Mouse (Mus musculus): Measurements from ENCODE around the gene Ttll8. TPM values are rescaled to one million over a fixed set of nuclear protein-coding genes. Genes with fewer than 3 reads are reported as not detected.

Gene Ttll8
- polyA plus RNA-seq, 1 experiment from 2014 or later, result not detected

GRCm38 (mm10) chr15:88982534-88983079, 28.4 kb upstream of the Ttll8 start, which contains the start of gene Mov10l1:
Gene Mov10l1, plus strand, starts transcription at chr15:88982909.
- no peak for ATAC-seq (replicated peaks; ENCODE audit: low FRiP score, low read depth)
- no peak within 1 kb of the TSS for H3K9ac ChIP-seq (ENCODE audit: low read depth, low read length)
- no peaks in the 10 kb centered on the region for H3K36me3 ChIP-seq (ENCODE audit: insufficient read depth, low read length)
- H3K27ac ChIP-seq, result no peak within 1 kb of the TSS
- DNase-seq (ENCODE audit: low spot score), result no peak
- no peak within 1 kb of the TSS for H3K4me2 ChIP-seq (ENCODE audit: low read length)
- no peaks in the 10 kb centered on the region for H3K27me3 ChIP-seq (ENCODE audit: insufficient read depth, low read length)
- H3K4me1 ChIP-seq (replicated peaks; ENCODE audit: insufficient read depth, low read length), result no peaks in the 10 kb centered on the region
- TF ChIP-seq CTCF (IDR thresholded peaks at IDR 0.05; ENCODE audit: low read depth), result no peak
- 94% methylated on average over 29 of the region's 31 CpGs for WGBS
- no peaks in the 10 kb centered on the region for H3K9me3 ChIP-seq (replicated peaks; ENCODE audit: low read length)
- H3K4me3 ChIP-seq (replicated peaks; ENCODE audit: low read depth, low read length), result no peak within 1 kb of the TSS

DNA sequence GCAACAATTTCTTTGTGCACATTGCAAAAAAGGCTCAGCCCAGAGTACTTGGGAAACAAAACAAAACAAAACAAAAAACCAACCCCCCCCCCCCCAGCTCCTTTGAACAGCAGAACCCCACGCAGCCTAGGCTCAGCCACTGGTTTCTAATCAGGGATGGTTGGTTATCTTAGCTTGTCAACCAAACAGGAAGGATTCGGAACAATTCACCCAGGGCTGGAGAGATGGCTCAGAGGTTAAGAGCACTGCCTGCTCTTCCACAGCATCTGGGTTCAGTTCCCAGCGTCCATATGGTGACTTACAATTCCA, 24.9 kb upstream of the Ttll8 start:
- 68% methylated on average over 3 of the region's 3 CpGs for WGBS
- no peak for DNase-seq (ENCODE audit: low spot score)
- no peaks in the 10 kb centered on the region for H3K36me3 ChIP-seq (ENCODE audit: insufficient read depth, low read length)

GRCm38 (mm10) chr15:88978281-88979137, 24.3 kb upstream of the Ttll8 start, which contains the start of gene Mlc1:
Gene Mlc1, minus strand, starts transcription at chr15:88979007.
- no peak for TF ChIP-seq CTCF (IDR thresholded peaks at IDR 0.05; ENCODE audit: low read depth)
- ATAC-seq (replicated peaks; ENCODE audit: low FRiP score, low read depth) (no peak), DNase-seq (ENCODE audit: low spot score) (no peak)

More for the DNA sequence above, 24.9 kb upstream of the Ttll8 start:
- no peak for ATAC-seq (replicated peaks; ENCODE audit: low FRiP score, low read depth)
- H3K4me2 ChIP-seq (ENCODE audit: low read length), result no peak overlapping the region
- no peak for TF ChIP-seq CTCF (IDR thresholded peaks at IDR 0.05; ENCODE audit: low read depth)
- no peak overlapping the region for H3K9ac ChIP-seq (ENCODE audit: low read depth, low read length)
- H3K27ac ChIP-seq, result no peak overlapping the region
- no peaks in the 10 kb centered on the region for H3K4me1 ChIP-seq (replicated peaks; ENCODE audit: insufficient read depth, low read length)
- H3K4me3 ChIP-seq (replicated peaks; ENCODE audit: low read depth, low read length), result no peak overlapping the region
- no peaks in the 10 kb centered on the region for H3K9me3 ChIP-seq (replicated peaks; ENCODE audit: low read length)
- no peaks in the 10 kb centered on the region for H3K27me3 ChIP-seq (ENCODE audit: insufficient read depth, low read length)

GRCm38 (mm10) chr15:88972300-88972699, 18.1 kb upstream of the Ttll8 start:
- no peaks in the 10 kb centered on the region for H3K27me3 ChIP-seq (ENCODE audit: insufficient read depth, low read length)
- no peak for TF ChIP-seq CTCF (IDR thresholded peaks at IDR 0.05; ENCODE audit: low read depth)
- 91% methylated on average over 4 of the region's 4 CpGs for WGBS
- H3K9ac ChIP-seq (ENCODE audit: low read depth, low read length), result no peak overlapping the region
- H3K4me1 ChIP-seq (replicated peaks; ENCODE audit: insufficient read depth, low read length), result no peaks in the 10 kb centered on the region
- H3K27ac ChIP-seq, result no peak overlapping the region
- DNase-seq (ENCODE audit: low spot score) (no peak), ATAC-seq (replicated peaks; ENCODE audit: low FRiP score, low read depth) (no peak)
- H3K9me3 ChIP-seq (replicated peaks; ENCODE audit: low read length), result no peaks in the 10 kb centered on the region
- no peak overlapping the region for H3K4me3 ChIP-seq (replicated peaks; ENCODE audit: low read depth, low read length)
- no peaks in the 10 kb centered on the region for H3K36me3 ChIP-seq (ENCODE audit: insufficient read depth, low read length)
- H3K4me2 ChIP-seq (ENCODE audit: low read length), result no peak overlapping the region

More at GRCm38 (mm10) chr15:88978281-88979137, 24.3 kb upstream of the Ttll8 start, which contains the start of gene Mlc1:
- WGBS, result 84% methylated on average over 10 of the region's 10 CpGs
- no peaks in the 10 kb centered on the region for H3K36me3 ChIP-seq (ENCODE audit: insufficient read depth, low read length)
- no peaks in the 10 kb centered on the region for H3K9me3 ChIP-seq (replicated peaks; ENCODE audit: low read length)
- no peaks in the 10 kb centered on the region for H3K4me1 ChIP-seq (replicated peaks; ENCODE audit: insufficient read depth, low read length)
- H3K27me3 ChIP-seq (ENCODE audit: insufficient read depth, low read length), result no peaks in the 10 kb centered on the region
- H3K27ac ChIP-seq, result no peak within 1 kb of the TSS
- no peak within 1 kb of the TSS for H3K4me3 ChIP-seq (replicated peaks; ENCODE audit: low read depth, low read length)
- H3K4me2 ChIP-seq (ENCODE audit: low read length), result no peak within 1 kb of the TSS
- no peak within 1 kb of the TSS for H3K9ac ChIP-seq (ENCODE audit: low read depth, low read length)

GRCm38 (mm10) chr15:88964070-88964578, 9.9 kb upstream of the Ttll8 start:
- ATAC-seq (replicated peaks; ENCODE audit: low FRiP score, low read depth), result no peak
- WGBS, result 94% methylated on average over 2 of the region's 2 CpGs

GRCm38 (mm10) chr15:88957522-88957921, 3.3 kb upstream of the Ttll8 start:
- Histone ChIP-seq H3K9ac (ENCODE audit: low read depth, low read length) (no peak overlapping the region), H3K27ac (no peak overlapping the region), H3K4me2 (ENCODE audit: low read length) (no peak overlapping the region), H3K9me3 (replicated peaks; ENCODE audit: low read length) (no peaks in the 10 kb centered on the region), H3K36me3 (ENCODE audit: insufficient read depth, low read length) (no peaks in the 10 kb centered on the region), H3K4me1 (replicated peaks; ENCODE audit: insufficient read depth, low read length) (no peaks in the 10 kb centered on the region), H3K27me3 (ENCODE audit: insufficient read depth, low read length) (peaks cover 6% of the 10 kb centered on the region), H3K4me3 (replicated peaks; ENCODE audit: low read depth, low read length) (no peak overlapping the region)
- no peak for DNase-seq (ENCODE audit: low spot score)
- TF ChIP-seq CTCF (IDR thresholded peaks at IDR 0.05; ENCODE audit: low read depth), result no peak
- ATAC-seq (replicated peaks; ENCODE audit: low FRiP score, low read depth), result no peak
- WGBS, result 85% methylated on average over 4 of the region's 4 CpGs

More at GRCm38 (mm10) chr15:88964070-88964578, 9.9 kb upstream of the Ttll8 start:
- no peaks in the 10 kb centered on the region for H3K9me3 ChIP-seq (replicated peaks; ENCODE audit: low read length)
- no peak overlapping the region for H3K9ac ChIP-seq (ENCODE audit: low read depth, low read length)
- no peak overlapping the region for H3K4me3 ChIP-seq (replicated peaks; ENCODE audit: low read depth, low read length)
- no peak overlapping the region for H3K4me2 ChIP-seq (ENCODE audit: low read length)
- H3K4me1 ChIP-seq (replicated peaks; ENCODE audit: insufficient read depth, low read length), result no peaks in the 10 kb centered on the region
- H3K36me3 ChIP-seq (ENCODE audit: insufficient read depth, low read length), result no peaks in the 10 kb centered on the region
- DNase-seq (ENCODE audit: low spot score), result no peak
- TF ChIP-seq CTCF (IDR thresholded peaks at IDR 0.05; ENCODE audit: low read depth), result no peak
- no peak overlapping the region for H3K27ac ChIP-seq
- H3K27me3 ChIP-seq (ENCODE audit: insufficient read depth, low read length), result no peaks in the 10 kb centered on the region
